Mouse (Mus musculus) myocyte (in vitro differentiated cells): ENCODE results near the gene Thumpd3.

ENCODE experiments used
- CEBPB ChIP-seq: IDR thresholded peaks from 2 replicates; pipeline ENCODE4 v1.6.1; 2011; ENCODE audit warnings: mild to moderate bottlenecking, moderate library complexity; ENCODE audit not compliant: poor library complexity, insufficient read depth, severe bottlenecking
- POLR2A ChIP-seq: IDR thresholded peaks from one replicate; pipeline ENCODE4 v1.6.1; 2011; ENCODE audit warnings: low read depth, mild to moderate bottlenecking, control low read depth, moderate library complexity; ENCODE audit not compliant: insufficient read length

DNA sequence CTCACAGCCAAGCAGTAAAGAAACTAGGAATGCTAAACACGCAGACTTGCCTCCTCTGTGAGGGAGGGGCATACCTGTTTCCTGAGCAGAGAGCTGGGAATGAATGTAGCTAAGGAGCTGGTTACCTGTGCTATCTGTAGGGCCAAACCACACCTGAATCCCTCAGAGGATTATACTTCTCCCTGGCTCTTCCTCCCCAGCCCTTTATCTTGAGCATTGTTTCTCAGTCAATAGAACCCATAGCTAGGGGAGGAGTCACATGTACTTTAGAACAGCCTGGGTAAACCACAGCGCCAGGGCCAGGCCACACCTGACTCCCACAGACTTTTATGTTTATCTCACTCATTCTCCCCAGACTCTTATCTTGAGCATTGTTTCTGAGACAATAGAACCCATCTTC, 39.2 kb upstream of the Thumpd3 start:
- TF ChIP-seq POLR2A, result no peak
- TF ChIP-seq CEBPB, result no peak
